In genomic region chr7:64741333-64742307, GRCm38 (mm10) we compare ENCODE assay signal across 9 mouse cellular contexts.
DNase-seq lines count a peak whose midpoint lies in the region; ATAC-seq lines count a peak whose summit lies in the region.
"Had no signal": no experiment of that assay in that cellular context is flagged by ENCODE, and none has a peak within 500 bp of the region (broad histone marks: within the 10 kb centered on the region; RNA-seq: fewer than 3 reads in every experiment).

No protein-coding gene starts in this region.

- 30% methylated on average over 8 of the region's 8 CpGs for WGBS in forebrain, embryonic 11.5 days
- 18% methylated on average over 8 of the region's 8 CpGs for WGBS in hindbrain, embryonic 15.5 days

- H3K4me1 ChIP-seq in forebrain, embryonic 11.5 days (replicated peaks; ENCODE audit: control insufficient read depth, insufficient read depth, low read length) = 0 out of 2 replicates have a peak, but pooled peaks cover 3% of the 10 kb centered on the region
- peaks cover 8% of the 10 kb centered on the region for H3K4me1 ChIP-seq in hindbrain, embryonic 15.5 days (replicated peaks)

- peak; percentile 27 for DNase-seq in MN1 (ENCODE audit: low spot score)
- peak; percentile 15 for DNase-seq in c-Kit-negative CD71-positive TER-119-positive erythroid progenitor cells, embryonic 14.5 days (ENCODE audit: low read depth, low spot score)
- peak; percentile 93 for DNase-seq in forebrain, embryonic 11.5 days (ENCODE audit: low spot score)
- peak; percentile 91 to 92 for DNase-seq in layer of hippocampus, postnatal 14 days (ENCODE audit: low spot score in 2 of 2)
- peak; percentile 75 for DNase-seq in lung, postnatal 36 days
- DNase-seq in right cerebral cortex, adult 18-20 months = peak; percentile 86
- DNase-seq in urinary bladder, postnatal 25 days (ENCODE audit: low spot score) = peak; percentile 59

- H3K27ac ChIP-seq in forebrain, embryonic 11.5 days (ENCODE audit: low read depth, low read length) = no peak overlapping the region
- H3K27ac ChIP-seq in hindbrain, embryonic 15.5 days (replicated peaks) = peak overlapping the region; percentile 56
- H3K27ac ChIP-seq: macrophage had no signal

- H3K9ac ChIP-seq in forebrain, embryonic 11.5 days (ENCODE audit: low read length) = no peak overlapping the region
- H3K9ac ChIP-seq in hindbrain, embryonic 15.5 days = no peak overlapping the region

- ATAC-seq in forebrain, embryonic 11.5 days (replicated peaks; ENCODE audit: low FRiP score) = peak; percentile 74
- peak; percentile 86 for ATAC-seq in hindbrain, embryonic 15.5 days (ENCODE audit: low FRiP score, low read depth)

- H3K36me3 ChIP-seq in forebrain, embryonic 11.5 days (ENCODE audit: control insufficient read depth, insufficient read depth, low read length) = no peaks in the 10 kb centered on the region
- H3K36me3 ChIP-seq in hindbrain, embryonic 15.5 days = peaks cover 21% of the 10 kb centered on the region

- no peak overlapping the region for H3K4me3 ChIP-seq in forebrain, embryonic 11.5 days (ENCODE audit: low read depth, low read length)
- H3K4me3 ChIP-seq in hindbrain, embryonic 15.5 days = no peak overlapping the region

- H3K4me2 ChIP-seq in forebrain, embryonic 11.5 days (ENCODE audit: low read depth, low read length, severe bottlenecking) = no peak overlapping the region
- H3K4me2 ChIP-seq in hindbrain, embryonic 15.5 days = no peak overlapping the region

- no peaks in the 10 kb centered on the region for H3K9me3 ChIP-seq in forebrain, embryonic 11.5 days (ENCODE audit: control insufficient read depth, low read length)
- H3K9me3 ChIP-seq in hindbrain, embryonic 15.5 days = no peaks in the 10 kb centered on the region

- no peaks in the 10 kb centered on the region for H3K27me3 ChIP-seq in forebrain, embryonic 11.5 days (ENCODE audit: control insufficient read depth, insufficient read depth, low read length)
- no peaks in the 10 kb centered on the region for H3K27me3 ChIP-seq in hindbrain, embryonic 15.5 days

Comparison
In these comparisons a context has a peak if more than half of its experiments do, and no peak if none do; other contexts are left out.
1. DNase-seq: peak in every context shown above with its lines; median percentile 93 in forebrain, embryonic 11.5 days; 92 in layer of hippocampus, postnatal 14 days; 86 in right cerebral cortex, adult 18-20 months; 75 in lung, postnatal 36 days; 59 in urinary bladder, postnatal 25 days; 27 in MN1; 15 in c-Kit-negative CD71-positive TER-119-positive erythroid progenitor cells, embryonic 14.5 days.